Mouse (Mus musculus) cerebellum, postnatal 14 days (tissue): ENCODE measurements at regions not wholly inside any gene's neighbourhood (a gene's known extent, or its start where the extent isn't known, plus 50 kb on each side); places are given as distances from the start of the nearest gene placed in this dataset.

Experiments
- DNase-seq, 2 experiments: peaks; one replicate each; pipeline ENCODE4 v3.0.0; 2021; ENCODE audit warnings: mixed read lengths in 2 of 2

DNA sequence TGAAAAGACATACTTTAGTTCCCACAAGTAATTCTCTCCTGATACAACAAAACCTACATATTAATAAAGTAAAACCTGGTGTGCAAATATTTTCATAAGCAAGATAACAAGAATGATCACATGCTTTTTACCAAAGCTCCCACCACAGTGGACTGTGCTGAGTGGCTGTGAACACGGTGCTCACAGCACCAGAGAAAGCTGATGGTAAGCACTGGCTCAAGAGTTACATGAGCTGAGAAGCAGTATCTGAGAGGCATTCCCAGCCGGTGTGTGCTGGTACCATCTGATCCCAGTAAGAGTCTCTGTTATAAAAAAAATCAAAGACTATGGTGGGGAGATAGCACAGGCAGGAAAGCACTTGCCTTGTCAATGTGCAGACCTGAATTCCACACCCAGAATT lies 443.5 kb upstream of the Nrp1 start:
- no peak for DNase-seq

DNA sequence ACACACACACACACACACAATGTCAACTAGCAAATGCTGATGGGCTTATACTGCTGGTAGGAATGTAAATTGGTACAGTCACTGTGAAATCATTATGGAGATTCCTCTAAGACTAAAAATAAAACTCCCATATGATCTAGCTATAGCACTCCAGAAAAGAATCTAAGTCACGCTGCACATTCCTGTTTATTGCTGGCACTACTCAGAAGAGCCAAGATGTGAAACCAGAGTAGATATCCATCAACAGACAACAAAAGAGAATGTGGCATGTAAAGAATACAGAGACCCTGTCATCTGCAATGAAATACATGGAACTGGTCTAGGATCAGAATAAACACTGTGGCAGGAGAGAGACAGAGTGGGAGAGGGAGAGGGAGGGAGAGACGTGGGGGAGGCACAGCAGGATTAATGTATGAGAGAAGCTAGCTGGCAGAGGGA lies 442.8 kb upstream of the Nrp1 start:
- no peak for DNase-seq

DNA sequence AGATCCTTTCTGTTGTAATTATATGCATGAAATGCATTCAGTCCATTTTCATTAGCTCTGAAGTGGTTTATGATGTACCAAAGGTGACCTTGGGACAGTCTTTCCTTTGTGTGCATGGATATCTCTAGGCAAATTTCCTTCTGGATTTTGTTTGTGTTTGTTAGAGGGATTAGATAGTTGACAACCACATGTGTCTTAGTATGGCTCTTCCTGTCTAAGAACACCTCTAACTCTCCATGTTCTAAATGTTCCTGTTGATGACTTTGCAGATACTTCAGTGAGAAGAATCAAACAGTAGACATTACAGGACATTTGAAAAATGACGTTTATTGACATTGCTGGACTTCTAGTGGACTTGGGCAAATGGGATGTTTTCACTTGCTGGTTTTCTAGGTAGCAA lies 436.5 kb upstream of the Nrp1 start:
- no peak for DNase-seq

DNA sequence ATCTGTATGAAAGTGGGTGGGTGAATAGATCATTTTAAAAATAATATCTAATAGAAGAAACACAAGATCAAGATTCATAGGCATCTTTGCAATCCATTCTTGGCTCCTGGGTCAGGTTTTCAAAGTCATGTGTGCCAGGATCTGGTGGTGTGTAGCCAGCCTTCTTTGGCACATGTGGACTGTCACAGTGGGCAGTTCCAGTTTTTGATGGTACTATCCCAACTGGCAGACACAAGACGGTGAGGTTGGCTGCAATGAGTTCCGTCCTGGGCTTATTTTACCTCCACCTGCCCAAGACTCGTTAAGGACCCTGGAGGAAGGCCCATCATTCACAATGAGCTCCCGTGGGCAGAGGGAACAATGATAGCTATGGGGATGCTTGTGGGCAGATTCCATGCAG lies 435.1 kb upstream of the Nrp1 start:
- DNase-seq, result peak; percentile 69 to 81

DNA sequence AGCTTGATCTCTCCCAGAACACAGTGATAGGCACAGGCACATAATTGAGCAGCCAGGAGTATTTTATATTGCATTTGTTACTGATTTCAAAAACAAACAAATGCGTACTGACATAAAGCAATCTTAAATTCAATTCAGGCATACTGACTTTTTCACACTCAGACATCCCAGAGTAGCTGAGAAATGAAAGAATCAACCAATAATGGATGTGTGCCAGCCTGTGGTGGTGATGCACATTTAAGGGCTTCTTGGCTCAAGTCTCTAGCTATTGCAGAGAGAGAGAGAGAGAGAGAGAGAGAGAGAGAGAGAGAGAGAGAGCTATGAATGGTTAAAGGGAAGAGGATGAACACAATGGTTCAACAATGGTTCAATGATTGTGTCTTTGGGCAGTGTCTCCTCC lies 426.1 kb upstream of the Nrp1 start:
- DNase-seq, result no peak

DNA sequence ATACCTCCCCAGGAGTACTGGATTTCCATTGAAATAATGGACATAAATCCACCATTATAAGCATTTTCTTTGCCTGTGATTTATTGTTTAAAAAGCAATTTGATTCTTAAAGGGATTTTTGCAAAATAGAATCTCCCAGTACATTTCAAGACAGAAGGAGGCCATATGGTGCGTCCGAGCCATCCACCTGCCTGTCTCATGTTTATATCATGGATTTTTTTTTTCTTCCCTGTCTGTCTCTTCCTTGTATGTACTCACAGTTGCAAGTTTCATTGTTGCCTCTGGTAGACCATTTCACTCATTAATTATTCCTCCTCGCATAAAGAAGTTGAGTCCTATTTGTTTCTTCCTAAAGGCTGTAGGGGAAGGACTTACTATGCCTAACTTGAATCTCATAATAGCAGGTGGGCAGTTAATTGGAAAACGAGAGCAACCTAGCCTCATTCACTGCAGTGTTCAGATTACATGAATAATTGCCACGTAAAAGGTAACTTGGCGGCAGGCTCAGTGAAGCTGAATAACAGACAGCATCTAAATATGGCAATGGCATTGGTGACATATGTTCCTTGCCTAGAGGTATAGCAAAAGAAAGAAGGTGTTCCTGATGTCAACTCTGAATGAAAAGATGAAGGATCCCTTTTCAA lies 421.5 kb upstream of the Nrp1 start:
- no peak for DNase-seq

DNA sequence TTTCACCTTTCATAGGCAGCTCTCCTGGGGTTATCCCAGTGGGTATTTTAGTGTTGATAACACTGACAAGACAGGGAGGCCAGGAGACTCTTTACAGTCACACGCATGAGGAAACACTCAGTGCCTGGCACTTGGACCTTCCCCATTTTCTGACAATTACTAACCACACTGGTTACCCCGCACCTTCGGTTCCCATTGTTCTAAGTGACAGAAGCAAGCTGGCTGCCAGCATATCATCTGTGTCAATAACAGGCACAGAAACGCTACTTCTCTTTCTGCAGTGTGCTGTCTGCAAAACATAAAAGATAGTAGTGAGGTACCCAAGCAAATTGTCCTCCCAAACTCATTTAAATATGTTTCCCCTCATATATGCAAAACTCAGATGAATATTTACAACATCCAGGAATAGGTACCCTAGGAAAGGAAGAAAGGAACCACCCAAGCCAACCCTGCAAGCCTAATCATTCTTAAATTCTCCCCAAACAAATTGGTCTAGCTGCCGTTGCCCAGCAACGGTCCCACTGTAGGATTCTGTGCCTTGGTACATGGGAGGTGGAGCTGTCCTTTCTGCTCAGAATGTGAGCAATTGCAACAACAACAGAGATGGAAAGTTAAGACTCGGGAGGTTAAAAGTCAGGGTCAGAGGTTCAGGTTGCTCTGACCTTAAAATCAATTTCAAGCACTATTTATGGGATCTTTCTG lies 419.0 kb upstream of the Nrp1 start:
- DNase-seq, result no peak

DNA sequence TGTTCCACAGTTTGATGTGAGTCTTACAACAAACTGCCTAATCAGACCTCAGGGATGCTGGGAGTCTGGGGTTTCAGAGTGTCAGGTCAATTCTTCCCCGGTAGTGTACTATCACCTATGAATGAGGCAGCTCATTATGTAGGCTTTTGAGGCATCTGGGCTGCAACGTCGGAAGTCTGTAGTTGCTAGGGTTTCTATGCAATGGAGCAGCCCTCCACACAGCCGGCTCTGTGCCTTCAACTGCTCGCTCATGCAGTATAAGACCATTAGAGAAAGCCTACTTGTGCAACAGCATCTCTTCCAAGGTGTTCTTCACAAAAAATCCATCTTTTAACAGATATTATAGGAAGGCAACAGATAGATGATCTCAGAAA lies 418.4 kb upstream of the Nrp1 start:
- DNase-seq, result no peak

DNA sequence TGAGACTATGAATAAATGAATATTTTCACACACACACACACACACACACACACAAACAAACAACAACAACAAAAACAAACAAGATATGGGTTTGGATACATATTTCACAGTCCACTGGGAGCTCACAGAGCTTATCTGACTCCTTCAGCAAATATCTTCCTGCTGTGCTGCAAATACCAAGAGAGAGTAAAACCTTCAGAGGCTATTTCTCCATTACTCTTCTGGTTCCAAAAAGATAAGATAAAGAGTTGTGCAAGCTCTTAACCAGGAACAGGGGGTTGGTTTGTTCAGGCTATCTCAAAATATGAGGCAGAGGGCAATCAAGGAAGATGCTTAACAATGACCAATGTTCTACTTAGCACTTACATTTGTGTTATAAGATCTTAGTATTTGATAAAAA lies 416.1 kb upstream of the Nrp1 start:
- DNase-seq, result no peak

DNA sequence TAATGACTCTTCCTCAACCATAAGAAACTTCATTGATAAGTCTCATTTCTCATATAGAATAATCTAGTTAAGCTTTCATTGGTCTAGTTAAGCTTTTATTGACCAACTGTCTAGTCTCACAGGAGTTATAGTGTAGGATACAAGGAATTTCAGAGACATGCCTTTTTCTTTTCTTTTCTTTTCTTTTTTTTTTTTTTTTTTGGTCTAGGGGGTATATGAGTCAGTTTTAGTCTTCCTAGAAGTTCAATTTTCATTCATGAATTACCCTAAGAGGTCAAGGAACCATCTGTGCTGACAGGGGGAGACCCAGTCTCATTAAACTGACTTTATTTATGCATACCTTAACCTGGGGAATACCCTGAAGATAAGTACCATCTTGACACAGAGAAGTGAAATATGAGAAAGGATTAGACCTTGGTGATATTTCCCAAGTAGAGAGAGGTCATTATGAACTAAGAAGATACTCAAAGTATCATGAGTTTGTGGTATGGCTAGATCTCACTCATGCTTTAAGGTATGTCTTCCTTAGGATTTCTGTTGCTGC lies 413.4 kb upstream of the Nrp1 start:
- DNase-seq, result no peak

DNA sequence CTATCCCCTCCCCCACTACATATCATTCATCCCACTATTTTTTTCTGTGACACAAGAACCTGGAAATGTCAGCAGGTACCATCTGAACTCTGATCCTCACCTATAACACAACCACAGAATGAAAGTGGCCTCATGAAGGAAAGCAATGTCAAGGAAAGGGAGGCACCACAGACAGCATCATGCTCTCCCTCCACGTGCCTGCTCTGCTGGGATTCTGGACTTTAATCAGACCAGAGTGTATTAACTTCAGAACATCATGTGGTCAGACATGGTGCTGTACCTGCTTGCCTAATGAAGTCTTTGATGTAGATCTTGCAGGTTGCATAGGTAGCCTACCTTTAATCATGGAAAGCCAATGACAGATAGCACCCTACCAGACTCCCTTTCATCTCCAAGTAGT lies 400.8 kb upstream of the Nrp1 start:
- DNase-seq, result no peak

DNA sequence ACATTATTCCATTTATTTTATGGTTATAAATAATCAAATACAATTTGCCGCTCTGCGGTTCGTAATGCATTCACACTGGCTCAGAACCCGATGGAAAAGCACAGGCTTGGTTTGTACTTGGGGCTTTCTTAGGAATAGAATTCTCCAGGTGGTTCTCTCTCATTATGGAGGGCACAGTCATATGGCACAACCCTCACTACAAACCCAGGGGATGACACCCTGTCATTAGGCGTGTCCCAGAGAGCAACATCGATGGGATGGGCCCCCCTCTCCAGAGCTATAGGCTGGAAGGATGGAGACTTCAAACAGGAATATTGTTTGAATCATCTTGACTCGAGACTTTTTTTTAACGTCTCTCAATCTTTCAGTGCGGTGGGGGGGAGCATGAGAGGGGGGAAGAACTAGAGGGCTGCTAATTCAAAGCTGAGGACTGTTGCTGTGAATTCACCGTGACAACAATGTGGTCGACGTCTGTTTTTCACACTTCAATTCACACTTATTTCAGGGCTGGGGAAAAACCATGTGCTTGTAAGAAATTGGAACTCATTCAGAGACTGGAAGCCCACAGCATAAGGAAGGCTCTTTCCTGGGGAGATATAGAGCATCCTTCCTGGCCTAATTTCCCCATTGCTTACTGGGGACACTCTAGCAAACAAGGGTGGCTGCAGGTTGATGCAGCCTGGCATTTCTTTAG lies 399.9 kb upstream of the Nrp1 start:
- DNase-seq, result no peak

DNA sequence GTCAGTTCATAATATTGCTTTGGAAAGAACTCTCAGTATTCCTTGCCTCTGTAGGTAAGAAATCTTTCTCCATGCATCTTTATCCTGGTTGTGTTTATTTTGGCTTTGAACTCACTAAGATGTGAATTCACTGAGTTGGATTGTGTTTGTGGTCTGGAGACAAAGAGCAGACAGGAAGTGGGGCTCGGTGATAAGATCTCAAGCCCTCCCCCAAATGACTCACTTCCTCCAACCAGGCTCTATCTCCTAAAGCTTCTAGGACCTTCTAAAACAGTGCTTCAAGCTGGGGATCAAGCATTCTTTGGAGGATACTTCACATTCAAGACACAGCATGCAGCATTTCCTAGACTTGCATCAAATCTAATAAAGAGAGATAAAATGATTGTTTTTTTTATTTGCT lies 395.5 kb upstream of the Nrp1 start:
- no peak for DNase-seq

DNA sequence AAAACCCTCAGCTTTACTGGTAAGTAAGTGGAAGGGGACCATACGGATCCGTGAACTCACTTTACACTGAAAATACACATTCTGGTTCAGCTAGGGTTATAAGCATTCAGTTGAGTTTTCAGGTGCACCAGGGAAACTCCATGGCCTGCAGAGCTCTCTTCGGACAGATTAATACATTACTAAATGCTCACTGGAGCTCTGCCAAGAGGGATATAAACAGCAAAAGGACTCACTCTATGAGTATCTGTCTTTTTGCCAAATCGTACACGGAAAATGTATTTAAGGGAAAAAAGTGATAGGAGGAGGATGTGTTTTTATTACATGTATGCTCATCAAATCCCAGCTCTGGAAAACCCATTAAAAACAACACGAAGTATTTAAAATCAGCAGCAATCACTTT lies 394.8 kb upstream of the Nrp1 start:
- no peak for DNase-seq

DNA sequence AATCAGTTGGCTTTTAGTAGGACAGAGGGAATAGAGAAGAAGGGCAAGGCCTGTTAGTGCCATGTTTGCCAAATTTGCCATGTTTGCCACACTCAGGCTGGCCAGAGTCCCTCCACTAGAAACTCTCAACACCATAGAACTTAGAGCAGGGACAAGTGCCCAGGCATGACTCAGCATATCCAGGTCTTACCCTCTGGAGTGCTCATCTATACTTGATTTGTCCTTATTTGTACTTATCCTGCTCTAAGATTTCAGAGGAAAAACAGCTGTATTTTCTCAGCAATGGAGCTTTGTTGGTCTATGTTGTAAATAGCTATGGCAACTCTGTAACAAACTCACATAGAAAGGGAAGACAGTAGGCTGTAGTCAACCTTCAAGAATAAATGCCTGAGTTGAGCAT lies 393.6 kb upstream of the Nrp1 start:
- no peak for DNase-seq

DNA sequence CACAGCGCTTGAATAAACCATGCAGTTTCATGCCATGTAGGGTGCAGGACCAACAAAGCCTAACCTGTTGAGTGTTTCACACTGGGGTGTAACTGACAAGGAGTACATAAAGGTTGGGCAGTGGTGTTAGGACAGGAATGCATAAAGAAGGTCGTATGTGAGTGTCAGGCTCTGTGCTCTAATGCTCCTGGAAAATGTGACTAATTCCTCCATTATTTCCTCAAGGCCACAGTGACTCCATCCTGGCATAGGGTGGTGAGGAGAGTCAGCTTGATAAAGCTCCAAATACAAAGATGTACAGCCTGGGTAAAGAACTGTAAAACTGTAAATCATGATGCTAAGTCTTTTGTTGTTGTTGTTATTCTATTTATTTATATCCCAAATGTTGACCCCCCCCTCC lies 393.1 kb upstream of the Nrp1 start:
- DNase-seq, result no peak

DNA sequence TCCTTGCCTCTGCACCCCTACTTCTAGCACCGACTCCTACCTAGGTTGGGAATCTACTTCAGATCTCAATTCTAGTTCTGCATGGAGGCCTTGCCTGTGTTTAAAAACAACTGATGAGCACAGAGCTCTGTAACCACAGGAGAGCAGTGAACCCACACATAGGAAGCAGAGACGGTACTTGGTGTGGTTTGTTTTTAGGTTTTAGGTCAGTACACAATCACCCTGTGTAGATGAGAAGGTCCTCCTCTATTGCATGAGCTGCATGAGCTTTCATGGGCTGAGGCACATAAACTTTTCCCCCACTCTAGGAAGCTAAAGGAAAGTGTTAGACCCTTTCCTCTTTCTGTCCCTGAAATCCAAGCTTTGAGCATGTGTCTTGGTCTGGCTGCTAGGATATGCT lies 390.4 kb upstream of the Nrp1 start:
- no peak for DNase-seq

DNA sequence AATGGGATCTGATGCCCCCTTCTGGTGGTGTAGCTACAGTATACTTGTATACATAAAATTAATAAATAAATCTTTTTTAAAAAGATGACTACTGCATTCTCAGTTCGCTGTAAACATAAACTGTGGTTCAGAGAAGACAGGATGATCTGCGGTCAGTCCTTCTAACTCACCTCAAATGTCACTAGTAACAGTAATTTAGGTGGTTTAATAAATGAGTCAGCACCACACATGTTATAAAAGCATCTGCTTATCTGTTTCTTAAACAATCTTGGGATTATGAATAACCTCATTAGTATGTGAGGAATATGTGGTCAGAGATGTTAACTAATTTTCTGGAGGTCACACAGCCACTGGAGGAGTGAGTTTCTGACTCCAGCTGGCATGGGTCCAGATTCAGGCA lies 385.2 kb upstream of the Nrp1 start:
- DNase-seq, result peak in 1 of 2 experiments; percentile 4

DNA sequence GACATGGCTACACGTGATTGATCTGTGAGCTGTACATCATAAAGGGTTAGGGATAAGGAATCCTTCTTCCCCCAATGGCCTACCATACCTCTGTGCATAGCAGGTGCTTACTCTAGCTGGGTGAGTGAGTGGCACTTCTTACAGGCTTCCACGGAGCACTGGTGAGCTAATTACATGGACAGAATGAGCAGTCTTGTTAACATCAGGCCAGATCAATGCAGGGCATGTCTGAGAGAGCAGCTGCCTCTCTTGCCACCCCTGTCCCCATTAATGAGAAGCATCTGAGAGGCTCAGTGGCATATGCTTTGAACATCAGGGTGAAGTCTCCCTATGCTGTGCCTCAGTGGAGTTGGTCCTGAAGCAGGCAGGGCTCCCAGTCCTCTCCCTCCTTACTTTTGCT lies 380.7 kb upstream of the Nrp1 start:
- no peak for DNase-seq

DNA sequence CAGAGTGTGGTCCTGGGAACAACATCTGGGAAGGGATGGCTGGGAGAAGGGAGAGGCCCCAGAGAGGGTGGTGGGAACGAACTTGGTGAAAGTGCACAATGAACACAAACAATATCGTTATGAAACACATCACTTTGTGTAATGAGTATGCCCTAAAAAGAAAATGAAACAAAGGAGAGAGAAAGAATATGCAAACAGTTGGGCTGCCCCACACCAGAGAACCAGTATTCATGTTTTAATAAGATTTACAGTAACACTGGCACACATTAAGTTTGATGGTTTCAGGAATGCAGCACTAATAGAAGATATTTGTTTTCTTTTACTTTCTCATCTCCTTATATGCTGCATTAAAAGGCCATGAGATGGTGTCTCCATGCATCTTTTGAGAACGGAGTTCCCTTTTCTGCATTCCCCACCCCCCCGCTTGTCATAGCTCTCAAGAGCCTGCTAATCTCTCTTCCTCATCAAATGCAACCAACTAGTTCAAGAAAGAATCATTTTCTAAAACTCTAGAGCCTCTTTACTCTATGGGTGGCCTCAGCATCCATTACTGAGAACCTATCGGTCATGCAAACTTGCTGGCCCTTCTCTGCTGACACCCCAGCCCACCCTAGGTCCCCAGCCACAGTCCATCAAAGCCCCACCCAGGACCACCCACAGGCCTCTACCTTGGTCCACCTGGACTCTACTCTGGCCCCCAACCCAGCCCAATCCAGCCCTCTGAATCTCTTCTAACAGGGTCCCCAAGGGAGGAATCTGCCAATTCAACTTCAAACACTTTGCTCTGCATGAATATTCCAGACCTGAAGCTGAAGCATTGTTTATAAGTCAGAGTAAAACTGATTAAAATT lies 379.0 kb upstream of the Nrp1 start:
- no peak for DNase-seq

DNA sequence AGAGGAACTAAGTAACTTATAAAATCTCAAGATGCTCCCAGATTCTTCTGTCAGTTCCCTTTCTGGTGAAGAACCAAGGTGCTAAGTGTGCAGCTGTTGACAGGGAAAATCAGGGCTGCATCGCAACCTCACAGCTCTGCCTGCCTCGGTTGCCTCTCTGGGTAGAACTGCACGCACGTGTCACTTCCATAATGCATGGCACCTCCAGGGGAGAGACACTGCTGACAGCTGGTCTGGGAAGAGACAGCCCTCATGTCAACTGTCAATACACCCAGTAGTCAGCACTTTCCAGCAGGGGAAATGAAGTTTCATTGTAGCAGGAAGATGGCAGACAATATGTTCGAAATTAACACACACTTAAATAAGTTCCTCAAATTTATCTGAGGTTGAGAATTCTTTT lies 376.2 kb upstream of the Nrp1 start:
- DNase-seq, result no peak

DNA sequence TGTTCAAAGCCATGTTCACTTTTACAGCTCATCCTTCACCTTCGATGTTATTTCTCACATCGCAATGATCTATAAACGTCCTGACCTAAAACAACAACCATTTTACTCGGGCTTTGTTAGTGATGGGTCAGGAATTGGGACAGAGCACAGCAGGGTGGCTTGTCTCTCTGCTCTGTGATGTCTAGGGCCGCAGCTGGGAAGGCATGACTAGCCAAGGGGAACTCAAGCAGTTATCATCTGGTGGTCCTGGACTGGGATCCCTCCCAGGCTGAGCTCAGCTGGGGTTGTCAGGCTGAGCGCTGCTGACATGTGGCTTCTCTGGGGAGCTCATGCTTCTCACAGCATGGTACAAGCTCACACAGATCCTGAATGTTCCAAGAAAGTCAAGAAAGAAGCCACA lies 372.8 kb upstream of the Nrp1 start:
- DNase-seq, result peak; percentile 35 to 46

DNA sequence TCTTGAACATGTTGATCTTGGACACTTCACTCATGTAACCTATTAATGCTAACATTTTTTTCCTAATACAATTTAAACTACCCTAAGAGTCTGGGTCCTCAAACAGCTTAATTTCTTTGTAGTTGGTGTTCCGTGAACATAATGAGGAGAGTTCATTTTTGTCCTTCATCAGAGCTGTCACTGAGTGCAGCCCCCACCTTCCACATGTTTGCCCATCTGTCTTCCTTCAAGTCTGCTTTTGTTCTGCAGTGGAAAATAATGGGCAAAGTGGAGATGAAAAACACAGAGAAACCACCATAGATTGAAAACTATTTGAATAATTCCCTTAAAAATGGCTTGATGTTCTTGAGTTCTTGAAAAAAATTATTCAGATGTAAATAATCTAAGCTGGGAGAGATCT lies 369.5 kb upstream of the Nrp1 start:
- no peak for DNase-seq
